Mouse (Mus musculus): ENCODE data around the gene Jph4. TPM values are rescaled to one million over a fixed set of nuclear protein-coding genes. Genes with fewer than 3 reads are reported as not detected.

Jph4 gene
- total and polyA plus RNA-seq, 3 experiments = not detected

- in situ Hi-C loops (cut with MboI; ENCODE audit: low pct_ligation_motif_present, low pct_unique_long_range_greater_than_20kb, low sequenced_read_pairs) (no loop called here), dilution Hi-C loops (cut with MboI; ENCODE audit: extremely low pct_ligation_motif_present, extremely low pct_unique_long_range_greater_than_20kb, low sequenced_read_pairs) (no loop called here)
- DNase-seq (ENCODE audit: extremely low read depth) = peak; percentile 72
- H3K27ac ChIP-seq (ENCODE audit: insufficient read depth, low read depth) = no peak within 1 kb of the TSS
- peaks cover 6 to 45% of the 10 kb centered on the region in 2 experiments for H3K4me1 ChIP-seq (ENCODE audit: control insufficient read depth in 1 of 2, insufficient read depth in 2 of 2)
- peaks cover 2% of the 10 kb centered on the region for H3K27me3 ChIP-seq (replicated peaks)
- no peak within 1 kb of the TSS for H3K4me2 ChIP-seq (ENCODE audit: insufficient read depth, low read depth, poor library complexity, severe bottlenecking)
- no peak within 1 kb of the TSS for H3K9ac ChIP-seq (ENCODE audit: insufficient read depth, low read depth)
- TF ChIP-seq ZKSCAN1 (IDR thresholded peaks at IDR 0.05; ENCODE audit: borderline replicate concordance, low read depth, low read length) (no peak), TCF12 (IDR thresholded peaks at IDR 0.05; ENCODE audit: low read depth, low read length) (peak; percentile 31; the same call in 1 of the 2 replicates), SMC3 (IDR thresholded peaks at IDR 0.05; ENCODE audit: low read depth, low read length) (no peak), PAX5 (IDR thresholded peaks at IDR 0.05; ENCODE audit: low read length) (no peak), JUN (IDR thresholded peaks at IDR 0.05; ENCODE audit: insufficient read depth, low read depth, low read length) (no peak), POLR2A (IDR thresholded peaks at IDR 0.05; ENCODE audit: low read depth, low read length) (peak; percentile 56), HCFC1 (IDR thresholded peaks at IDR 0.05; ENCODE audit: low read depth, low read length) (peak; percentile 88), MAZ (IDR thresholded peaks at IDR 0.05; ENCODE audit: low read depth, low read length) (no peak), MEF2A (IDR thresholded peaks at IDR 0.05; ENCODE audit: borderline replicate concordance, low read depth, low read length) (0 out of 2 replicates have a peak, but pooled peaks have one; percentile 13), MAX (IDR thresholded peaks at IDR 0.05; ENCODE audit: low read length) (peak; percentile 68; the same call in 1 of the 2 replicates), MXI1 (IDR thresholded peaks at IDR 0.05; ENCODE audit: low read depth, low read length) (no peak; the same call in 1 of the 2 replicates), TBP (conservative IDR thresholded peaks at IDR 0.05; ENCODE audit: low read depth, low read length) (no peak), ZC3H11A (IDR thresholded peaks at IDR 0.05; ENCODE audit: low read depth, low read length) (no peak), ELF1 (IDR thresholded peaks at IDR 0.05; ENCODE audit: low read depth, low read length) (peak; percentile 88), RCOR1 (conservative IDR thresholded peaks at IDR 0.05; ENCODE audit: low read depth, low read length) (no peak), USF1 (IDR thresholded peaks at IDR 0.05; ENCODE audit: low read depth, low read length) (no peak), MYC (IDR thresholded peaks at IDR 0.05; ENCODE audit: low read depth, low read length) (no peak; the same call in 1 of the 2 replicates), IRF4 (IDR thresholded peaks at IDR 0.05; ENCODE audit: low read depth, low read length) (no peak), ZMIZ1 (IDR thresholded peaks at IDR 0.05; ENCODE audit: low read depth, low read length) (no peak), NELFE (IDR thresholded peaks at IDR 0.05; ENCODE audit: low read depth, low read length) (peak; percentile 46; the same call in 1 of the 2 replicates), ZNF384 (IDR thresholded peaks at IDR 0.05; ENCODE audit: low read depth, low read length) (no peak), MAFK (IDR thresholded peaks at IDR 0.05; ENCODE audit: insufficient replicate concordance, low read length) (no peak), CTCF (conservative IDR thresholded peaks at IDR 0.05 in 1 of 2, IDR thresholded peaks at IDR 0.05 in 1 of 2; ENCODE audit: low read depth in 2 of 2, low read length in 2 of 2) (no peak), EP300 (IDR thresholded peaks at IDR 0.05; ENCODE audit: low read length) (no peak), BHLHE40 (IDR thresholded peaks at IDR 0.05; ENCODE audit: low read depth, low read length) (no peak), JUND (conservative IDR thresholded peaks at IDR 0.05; ENCODE audit: low read depth, low read length) (no peak), ETS1 (conservative IDR thresholded peaks at IDR 0.05; ENCODE audit: low read depth, low read length) (no peak), POLR2AphosphoS2 (IDR thresholded peaks at IDR 0.05; ENCODE audit: low read depth, low read length) (no peak), RAD21 (IDR thresholded peaks at IDR 0.05; ENCODE audit: low read depth, low read length) (no peak), CHD2 (IDR thresholded peaks at IDR 0.05; ENCODE audit: low read length) (peak; percentile 68), CHD1 (IDR thresholded peaks at IDR 0.05; ENCODE audit: low read depth, low read length) (no peak), NRF1 (IDR thresholded peaks at IDR 0.05; ENCODE audit: low read depth, low read length) (0 out of 2 replicates have a peak, but pooled peaks have one; percentile 31), USF2 (conservative IDR thresholded peaks at IDR 0.05; ENCODE audit: low read depth, low read length) (no peak), E2F4 (IDR thresholded peaks at IDR 0.05; ENCODE audit: insufficient replicate concordance, low read depth, low read length) (no peak), UBTF (IDR thresholded peaks at IDR 0.05; ENCODE audit: low read depth, low read length) (no peak), KAT2A (IDR thresholded peaks at IDR 0.05; ENCODE audit: insufficient replicate concordance, low read length) (peak; percentile 66; the same call in 1 of the 2 replicates), SIN3A (IDR thresholded peaks at IDR 0.05; ENCODE audit: low read length) (peak; percentile 54; the same call in 1 of the 2 replicates), GABPA (IDR thresholded peaks at IDR 0.05; ENCODE audit: insufficient replicate concordance, low read depth, low read length) (no peak; the same call in 1 of the 2 replicates)
- H3K36me3 ChIP-seq (replicated peaks in 1 of 2; ENCODE audit: control insufficient read depth in 1 of 2, insufficient read depth in 1 of 2, low read length in 1 of 2) = peaks cover 1 to 34% of the 10 kb centered on the region in 2 experiments
- no peaks in the 10 kb centered on the region for H3K9me3 ChIP-seq (replicated peaks; ENCODE audit: low read length)
- peak within 1 kb of the TSS; percentile 54 to 71 (median 66) for H3K4me3 ChIP-seq (replicated peaks in 1 of 3; ENCODE audit: low read depth in 2 of 3, low read length in 2 of 3, poor library complexity in 1 of 3)
- no peaks in the 10 kb centered on the region for H3K79me2 ChIP-seq (replicated peaks; ENCODE audit: control insufficient read depth, extremely low read depth, insufficient read depth, poor library complexity, severe bottlenecking)
Measured at GRCm38 (mm10) chr14:55094704-55095231, 22.0 kb downstream of the Jph4 start, which contains the start of gene Thtpa. Gene Thtpa (plus strand): TSS chr14:55094784.
